ENCODE assay signal across 14 mouse cellular contexts in the genomic region with DNA sequence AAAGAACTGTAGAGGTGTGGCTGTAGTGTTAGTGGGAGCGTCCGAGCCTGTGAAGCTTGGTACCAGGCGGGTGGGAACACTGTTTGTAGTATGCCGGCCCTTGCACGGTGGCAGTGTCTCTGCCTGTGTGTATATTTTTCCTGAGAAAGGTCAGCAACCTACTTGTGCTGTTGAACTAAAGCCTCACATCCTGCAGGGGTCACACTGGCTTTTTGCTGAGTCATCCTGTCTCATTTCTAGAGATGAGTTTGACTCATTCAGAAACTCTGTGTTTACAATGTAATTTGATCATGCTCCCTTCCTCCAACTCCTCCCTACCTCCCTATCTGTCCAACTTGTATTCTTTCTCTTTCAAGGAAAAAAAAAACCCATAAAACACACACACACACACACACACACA. TPM values are rescaled to one million over a fixed set of nuclear protein-coding genes. Genes with fewer than 3 reads are reported as not detected.
A peak's percentile ranks its signal among the peaks of the same experiment; 100 is the strongest.
DNase-seq lines count a peak whose midpoint lies in the region; ATAC-seq lines count a peak whose summit lies in the region.
"Had no signal": no experiment of that assay in that cellular context is flagged by ENCODE, and none has a peak within 500 bp of the region (broad histone marks: within the 10 kb centered on the region; RNA-seq: fewer than 3 reads in every experiment).

No protein-coding gene starts in this region.

- no peak overlapping the region for H3K4me3 ChIP-seq in limb, embryonic 10.5 days
- H3K4me3 ChIP-seq: forebrain, embryonic 12.5 days; neural tube, embryonic 12.5 days had no signal

- peak; percentile 44 for ATAC-seq in granulocyte monocyte progenitor cell, adult 5-6 weeks (replicated peaks; ENCODE audit: poor library complexity, severe bottlenecking)

- WGBS in limb, embryonic 10.5 days, result 53% methylated on average over 5 of the region's 5 CpGs

- no peaks in the 10 kb centered on the region for H3K36me3 ChIP-seq in limb, embryonic 10.5 days
- H3K36me3 ChIP-seq: forebrain, embryonic 12.5 days; neural tube, embryonic 12.5 days had no signal

- 0 out of 2 replicates have a peak, but pooled peaks cover 4% of the 10 kb centered on the region for H3K27me3 ChIP-seq in limb, embryonic 10.5 days (ENCODE audit: low read depth, poor library complexity, severe bottlenecking)
- H3K27me3 ChIP-seq: forebrain, embryonic 12.5 days; neural tube, embryonic 12.5 days had no signal

- DNase-seq in retina, postnatal 1 day, result peak; percentile 7
- DNase-seq in retina, embryonic 14.5 days (ENCODE audit: low spot score), result no peak
- peak; percentile 20 for DNase-seq in MN1 (ENCODE audit: low spot score)
- DNase-seq in spleen, adult 12 weeks (ENCODE audit: low spot score), result no peak
- no peak for DNase-seq in natural killer cell, adult 2 months (ENCODE audit: low spot score in 2 of 2)
- no peak for DNase-seq in limb, embryonic 10.5 days (ENCODE audit: low spot score)
- DNase-seq: cerebellum, postnatal 10 days; kidney, adult 9 months; lung, adult 2 months; thymus, adult 2 months had no signal

- H3K9me3 ChIP-seq in limb, embryonic 10.5 days (replicated peaks), result no peaks in the 10 kb centered on the region
- H3K9me3 ChIP-seq: forebrain, embryonic 12.5 days; neural tube, embryonic 12.5 days had no signal

- H3K4me1 ChIP-seq in limb, embryonic 10.5 days, result peaks cover 24% of the 10 kb centered on the region
- H3K4me1 ChIP-seq: forebrain, embryonic 12.5 days; neural tube, embryonic 12.5 days had no signal

- H3K27ac ChIP-seq in limb, embryonic 10.5 days, result no peak overlapping the region
- H3K27ac ChIP-seq: forebrain, embryonic 12.5 days; neural tube, embryonic 12.5 days had no signal

RNA-seq across cellular contexts. Expression of gene Cdkn2b, which starts 40.6 kb away (rescaled TPM):
- not detected in 2 replicates for total RNA-seq in granulocyte monocyte progenitor cell, adult 5-6 weeks (2014; fragmentation: Nextera tagmentation)
- total RNA-seq in granulocyte monocyte progenitor cell, adult 5-6 weeks (2017), result not detected in 2 replicates
- polyA plus RNA-seq in limb, embryonic 10.5 days (2016; fragmentation: Nextera tagmentation; extraction: Ambion mirVana), result 0.18 and 0.34 TPM in 2 replicates

RNA-seq across cellular contexts. Expression of gene Cdkn2a, which starts 57.0 kb away (rescaled TPM):
- not detected in 2 replicates for total RNA-seq in granulocyte monocyte progenitor cell, adult 5-6 weeks (2014; fragmentation: Nextera tagmentation)
- not detected in 2 replicates for total RNA-seq in granulocyte monocyte progenitor cell, adult 5-6 weeks (2017)
- polyA plus RNA-seq in limb, embryonic 10.5 days (2016; fragmentation: Nextera tagmentation; extraction: Ambion mirVana), result not detected in 2 replicates
- polyA plus RNA-seq: forebrain, embryonic 12.5 days; heart, embryonic 14.5 days; neural tube, embryonic 12.5 days had no signal

Comparison
In these comparisons a context has a peak if more than half of its experiments do, and no peak if none do; other contexts are left out.
1. DNase-seq: peak in retina, postnatal 1 day (single experiment) and MN1 (single experiment); none in retina, embryonic 14.5 days (single experiment), spleen, adult 12 weeks (single experiment), natural killer cell, adult 2 months (0 of 2) and limb, embryonic 10.5 days (single experiment).